Mouse (Mus musculus): Measurements from ENCODE around the gene H2-M10.4.

GRCm38 (mm10) chr17:36500435-36500834 is 38.3 kb upstream of the H2-M10.4 start:
- TF ChIP-seq EP300 (optimal IDR thresholded peaks at IDR 0.05) (no peak), CTCF (IDR thresholded peaks at IDR 0.05; ENCODE audit: low read depth) (no peak)

Measured in stomach, postnatal 0 days (tissue).